Mouse (Mus musculus) CH12F3 (cell line): ENCODE results near the gene Rpl39l.
"Not testable (repeated sequence)": the region's sequence is repeated elsewhere in the genome, so short reads cannot be mapped to it uniquely, and the experiment has no call there.

Experiments used
- in situ Hi-C: fragments of 300-500 bp; cut with MboI; formaldehyde crosslinking; loops from 2 replicates; pipeline ENCODE4 v1.14.3; 2020; ENCODE audit warnings: low sequenced_read_pairs

Gene Rpl39l

GRCm38 (mm10) chr16:10170005-10170404, at the start of gene Rpl39l:
Rpl39l (plus strand) TSS chr16:10170226.
- in situ Hi-C loops = no loop called here

GRCm38 (mm10) chr16:10127586-10127985, 42.4 kb upstream of the Rpl39l start:
- in situ Hi-C loops = no loop called here

GRCm38 (mm10) chr16:10129052-10129911, 40.7 kb upstream of the Rpl39l start:
- in situ Hi-C loops = no loop called here

GRCm38 (mm10) chr16:10143166-10143565, 26.9 kb upstream of the Rpl39l start:
- in situ Hi-C loops = no loop called here

- in situ Hi-C loops = no loop called here
Measured at GRCm38 (mm10) chr16:10147401-10147800, 22.6 kb upstream of the Rpl39l start.

- in situ Hi-C loops = no loop called here
Measured at GRCm38 (mm10) chr16:10169123-10169905, 712 bp upstream of the Rpl39l start.

GRCm38 (mm10) chr16:10171276-10171675, 1.2 kb downstream of the Rpl39l start:
- in situ Hi-C loops = no loop called here

- in situ Hi-C loops = no loop called here
Measured at GRCm38 (mm10) chr16:10172179-10172820, 2.3 kb downstream of the Rpl39l start.

GRCm38 (mm10) chr16:10187461-10187860, 17.4 kb downstream of the Rpl39l start:
- in situ Hi-C loops = not testable (repeated sequence)

GRCm38 (mm10) chr16:10192679-10193506, 22.9 kb downstream of the Rpl39l start, which contains the start of gene Atf7ip2:
Atf7ip2 (plus strand) TSS chr16:10192712.
- in situ Hi-C loops = no loop called here

- in situ Hi-C loops = no loop called here
Measured at GRCm38 (mm10) chr16:10208777-10209176, 38.8 kb downstream of the Rpl39l start.

- in situ Hi-C loops = not testable (repeated sequence)
Measured at GRCm38 (mm10) chr16:10216366-10216765, 46.3 kb downstream of the Rpl39l start.

GRCm38 (mm10) chr16:10217020-10217419, 47.0 kb downstream of the Rpl39l start:
- in situ Hi-C loops = not testable (repeated sequence)
